Mouse (Mus musculus) bone marrow macrophage, adult 2 months (primary cell): ENCODE data around the gene AC170998.1.

Experiments
- CTCF ChIP-seq: IDR thresholded peaks from 2 replicates; pipeline ENCODE4 v1.5.1; 2012; ENCODE audit warnings: low read depth, mild to moderate bottlenecking, low read length, moderate library complexity
- POLR2A ChIP-seq: IDR thresholded peaks from 2 replicates; pipeline ENCODE4 v1.6.1; 2012; ENCODE audit warnings: mild to moderate bottlenecking, low read depth, low read length, borderline replicate concordance

DNA sequence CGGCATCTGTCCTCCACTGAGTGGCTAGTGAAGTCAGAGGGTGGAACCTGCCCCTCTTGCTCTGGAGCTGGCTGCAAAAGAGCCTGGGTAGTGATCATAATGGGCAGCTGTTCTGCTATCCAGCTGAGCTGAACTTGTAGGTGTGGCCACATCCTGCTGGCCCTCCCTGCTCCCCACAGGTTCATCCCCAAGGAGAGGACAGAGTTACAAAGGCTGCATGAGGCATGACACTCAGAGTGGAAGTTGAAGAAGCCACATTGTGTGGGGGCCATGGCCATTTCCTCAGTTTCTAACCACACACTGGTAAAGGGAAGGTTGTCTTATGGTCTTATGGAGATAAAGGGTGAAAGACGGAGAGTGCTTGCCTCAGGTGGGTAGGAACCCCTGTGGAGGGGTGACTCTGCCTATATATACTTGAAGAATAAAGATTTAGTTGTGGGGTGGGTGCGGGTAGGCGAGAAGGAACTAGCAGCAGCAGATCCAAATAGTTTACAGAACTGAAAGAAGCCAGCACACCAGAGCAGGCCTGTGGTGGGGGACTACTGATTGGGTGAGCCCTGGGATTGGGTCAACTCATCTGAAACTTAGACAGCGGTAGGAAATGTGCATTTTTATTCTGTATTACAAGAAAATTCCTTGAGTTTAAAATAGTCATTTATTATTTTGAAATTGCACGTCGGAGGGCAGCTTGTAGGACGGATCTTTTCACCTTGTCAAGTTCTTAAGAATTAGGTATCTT is 16.2 kb upstream of the AC170998.1 start:
- TF ChIP-seq CTCF, result peak; percentile 16; the same call in 1 of the 2 replicates
- TF ChIP-seq POLR2A, result no peak
